Mouse (Mus musculus) liver, embryonic 14.5 days (tissue): ENCODE data around the gene Epm2aip1. TPM values are rescaled to one million over a fixed set of nuclear protein-coding genes. Genes with fewer than 3 reads are reported as not detected.

Experiments
- ATAC-seq: fragments of 200-750 bp; cut with Nextera tagmentation; 2 replicates; pipeline ENCODE4 v1.8.0; 2017; ENCODE audit warnings: moderate number of reproducible peaks, mild to moderate bottlenecking, moderate library complexity; ENCODE audit not compliant: insufficient read depth
- DNase-seq, 3 experiments: peaks; one replicate each; pipeline ENCODE4 v3.0.0-alpha.2; 2012 to 2013; ENCODE audit warnings: low read depth in 3 of 3, low spot score in 3 of 3
- H3K27ac ChIP-seq: fragments of 300-500 bp; sonication (generic); 2 replicates; pipeline ENCODE4 v1.5.1; 2014; ENCODE audit warnings: moderate library complexity, mild to moderate bottlenecking, control low read depth, inconsistent platforms
- H3K27me3 ChIP-seq: fragments of 300-500 bp; sonication (generic); 2 replicates; pipeline ENCODE4 v1.6.1; 2014; ENCODE audit warnings: mild to moderate bottlenecking, low read length, moderate library complexity; ENCODE audit not compliant: control insufficient read depth, insufficient read depth
- H3K36me3 ChIP-seq: fragments of 300-500 bp; sonication (generic); replicated peaks from 2 replicates; pipeline ENCODE4 v1.6.1; 2014; ENCODE audit warnings: low read depth; ENCODE audit not compliant: control insufficient read depth, insufficient read depth
- H3K4me1 ChIP-seq, 2 experiments: fragments of 200-500 bp in 1 of 2; fragments of 300-500 bp in 1 of 2; sonication (generic) in 1 of 2; replicated peaks; 2 replicates each; pipeline ENCODE4 v1.6.1; 2012 to 2014; ENCODE audit warnings: antibody characterized with exemption in 1 of 2, inconsistent platforms in 1 of 2, low read length in 1 of 2; ENCODE audit not compliant: control insufficient read depth in 2 of 2, insufficient read depth in 2 of 2
- H3K4me2 ChIP-seq: fragments of 300-500 bp; sonication (generic); 2 replicates; pipeline ENCODE4 v1.6.1; 2014; ENCODE audit warnings: low read depth, mild to moderate bottlenecking, control low read depth, moderate library complexity
- H3K4me3 ChIP-seq, 2 experiments: fragments of 200-500 bp in 1 of 2; fragments of 300-500 bp in 1 of 2; sonication (generic) in 1 of 2; 2 replicates each; pipeline ENCODE4 v1.5.1; 2012 to 2014; ENCODE audit warnings: low read depth in 2 of 2, low read length in 2 of 2, mild to moderate bottlenecking in 2 of 2, control low read depth in 1 of 2, inconsistent platforms in 1 of 2, moderate library complexity in 1 of 2; ENCODE audit not compliant: insufficient read depth in 1 of 2
- H3K9ac ChIP-seq: fragments of 300-500 bp; sonication (generic); replicated peaks from 2 replicates; pipeline ENCODE4 v1.6.1; 2014; ENCODE audit warnings: mild to moderate bottlenecking, control low read depth, moderate library complexity
- H3K9me3 ChIP-seq: fragments of 300-500 bp; sonication (generic); 2 replicates; pipeline ENCODE4 v1.6.1; 2016; ENCODE audit warnings: low read length, mixed read lengths; ENCODE audit not compliant: control insufficient read depth
- CTCF ChIP-seq: IDR thresholded peaks from 2 replicates; pipeline ENCODE4 v1.5.1; 2016; ENCODE audit warnings: antibody characterized with exemption, low read depth, control low read depth
- EP300 ChIP-seq: IDR thresholded peaks from 2 replicates; pipeline ENCODE4 v1.6.1; 2016; ENCODE audit warnings: antibody characterized with exemption, low read depth
- WGBS: fragments of 180-500 bp; shearing (Covaris S2); extraction: QIAGEN DNeasy Blood & Tissue Kit; methylation state at CpG from one replicate; pipeline ENCODE4 v1.1.7; 2014; ENCODE audit not compliant: insufficient replicate concordance; 5-methylcytosine and 5-hydroxymethylcytosine counted together
- polyA plus RNA-seq, 2 experiments: library from polyadenylated mRNA; depleted of rRNA in 1 of 2; stranded (reverse) in 1 of 2; unstranded in 1 of 2; fragments of >200 nt; fragmentation: Nextera tagmentation in 1 of 2; extraction: Ambion mirVana in 1 of 2; gene quantifications; 2 replicates each; pipeline versions ENCODE4 v1.2.1 to v1.2.3; 2012 to 2014

Epm2aip1 gene
- polyA plus RNA-seq, 2 experiments: 8.1 to 9.0 TPM

DNA sequence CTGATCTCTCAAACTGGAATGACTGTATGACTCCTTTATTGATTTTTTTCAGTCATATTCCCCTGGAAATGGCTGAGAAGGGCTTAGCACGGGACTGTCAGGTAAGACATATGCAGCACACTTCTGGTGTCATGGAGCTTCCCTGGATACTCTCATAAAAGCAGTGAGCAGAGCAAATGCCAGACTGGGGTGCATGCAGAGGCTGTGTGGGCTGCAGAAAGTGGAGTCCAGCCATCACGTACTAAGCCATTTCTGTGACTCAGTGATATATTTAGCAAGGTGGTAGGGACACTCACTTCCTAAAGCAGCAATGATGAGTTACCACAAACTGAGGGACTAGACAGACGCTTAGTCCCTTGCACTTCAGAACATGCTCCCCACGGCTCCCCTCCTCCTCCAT, 49.2 kb downstream of the Epm2aip1 start:
- Histone ChIP-seq H3K4me2 (no peak overlapping the region), H3K4me1 (no peaks in the 10 kb centered on the region), H3K4me3 (no peak overlapping the region), H3K9me3 (no peaks in the 10 kb centered on the region), H3K27me3 (no peaks in the 10 kb centered on the region), H3K27ac (no peak overlapping the region), H3K36me3 (no peaks in the 10 kb centered on the region), H3K9ac (no peak overlapping the region)
- TF ChIP-seq CTCF: no peak
- no peak for TF ChIP-seq EP300
- ATAC-seq (no peak), DNase-seq (no peak)
- WGBS: 46% methylated on average over 4 of the region's 4 CpGs

DNA sequence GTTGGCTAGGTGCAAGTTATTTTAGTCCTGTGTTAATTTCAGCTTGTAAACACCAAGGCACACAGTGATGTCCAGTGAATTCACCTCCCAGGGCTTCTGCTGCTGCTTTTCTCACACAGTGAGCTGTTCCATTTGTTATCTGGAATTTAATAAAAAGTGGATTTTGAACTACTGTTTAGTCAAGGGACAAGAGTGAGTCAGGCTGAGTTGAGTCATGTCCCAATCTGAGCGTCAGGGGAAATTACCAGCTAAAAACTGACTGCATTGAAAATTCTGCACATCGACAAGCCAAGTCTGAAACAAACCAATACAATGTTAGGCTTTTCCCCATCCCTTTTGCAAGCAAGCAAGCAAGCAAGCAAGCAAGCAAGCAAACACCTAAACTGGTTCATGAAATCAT, 53.2 kb downstream of the Epm2aip1 start:
- TF ChIP-seq CTCF: no peak
- no peak for TF ChIP-seq EP300
- Histone ChIP-seq H3K4me1 (no peaks in the 10 kb centered on the region), H3K36me3 (no peaks in the 10 kb centered on the region), H3K4me2 (no peak overlapping the region), H3K9ac (no peak overlapping the region), H3K27ac (no peak overlapping the region), H3K9me3 (no peaks in the 10 kb centered on the region), H3K27me3 (no peaks in the 10 kb centered on the region), H3K4me3 (no peak overlapping the region)
- ATAC-seq (no peak), DNase-seq (no peak)
- WGBS: 57% methylated on average over 2 of the region's 2 CpGs

Other genes starting within 250 kb of the Epm2aip1 start
- 7.2 and 8.8 TPM in 2 replicates for gene Ccrl2, start 214.4 kb upstream of the Epm2aip1 start, polyA plus RNA-seq (2012; rRNA removed)
- 14.3 and 16.6 TPM in 2 replicates for gene Ccrl2, start 214.4 kb upstream of the Epm2aip1 start, polyA plus RNA-seq (2014; fragmentation: Nextera tagmentation; extraction: Ambion mirVana)
- 6.3 and 13.6 TPM in 2 replicates for gene Lrrfip2, start 154.3 kb upstream of the Epm2aip1 start, polyA plus RNA-seq (2012; rRNA removed)
- gene Lrrfip2, start 154.3 kb upstream of the Epm2aip1 start, polyA plus RNA-seq (2014; fragmentation: Nextera tagmentation; extraction: Ambion mirVana): 15.0 and 17.8 TPM in 2 replicates
- 12.5 and 17.8 TPM in 2 replicates for gene Mlh1, start 138 bp upstream of the Epm2aip1 start, polyA plus RNA-seq (2012; rRNA removed)
- 20.1 and 24.2 TPM in 2 replicates for gene Mlh1, start 138 bp upstream of the Epm2aip1 start, polyA plus RNA-seq (2014; fragmentation: Nextera tagmentation; extraction: Ambion mirVana)
- 0.02 and 0.06 TPM in 2 replicates for gene Trank1, start 39.8 kb downstream of the Epm2aip1 start, polyA plus RNA-seq (2012; rRNA removed)
- 0.03 TPM in 1 of 2 replicates, not detected in the other for gene Trank1, start 39.8 kb downstream of the Epm2aip1 start, polyA plus RNA-seq (2014; fragmentation: Nextera tagmentation; extraction: Ambion mirVana)
- 0.02 TPM in 1 of 2 replicates, not detected in the other for gene Dclk3, start 167.2 kb downstream of the Epm2aip1 start, polyA plus RNA-seq (2012; rRNA removed)
- gene Dclk3, start 167.2 kb downstream of the Epm2aip1 start, polyA plus RNA-seq (2014; fragmentation: Nextera tagmentation; extraction: Ambion mirVana): 0.03 TPM in 1 of 2 replicates, not detected in the other